Mouse (Mus musculus) testis, adult 2 months (tissue): Measurements from ENCODE around the gene Thada.

Source experiments
- CTCF ChIP-seq: fragments of 200-500 bp; IDR thresholded peaks from 2 replicates; pipeline ENCODE4 v1.5.1; 2012; ENCODE audit warnings: low read depth, mild to moderate bottlenecking, inconsistent platforms, low read length, moderate library complexity; ENCODE audit not compliant: control insufficient read depth, insufficient read depth, insufficient replicate concordance
- POLR2A ChIP-seq: fragments of 200-500 bp; IDR thresholded peaks from 2 replicates; pipeline ENCODE4 v1.6.1; 2012; ENCODE audit warnings: low read depth, mild to moderate bottlenecking, inconsistent platforms, low read length, moderate library complexity; ENCODE audit not compliant: control insufficient read depth

DNA sequence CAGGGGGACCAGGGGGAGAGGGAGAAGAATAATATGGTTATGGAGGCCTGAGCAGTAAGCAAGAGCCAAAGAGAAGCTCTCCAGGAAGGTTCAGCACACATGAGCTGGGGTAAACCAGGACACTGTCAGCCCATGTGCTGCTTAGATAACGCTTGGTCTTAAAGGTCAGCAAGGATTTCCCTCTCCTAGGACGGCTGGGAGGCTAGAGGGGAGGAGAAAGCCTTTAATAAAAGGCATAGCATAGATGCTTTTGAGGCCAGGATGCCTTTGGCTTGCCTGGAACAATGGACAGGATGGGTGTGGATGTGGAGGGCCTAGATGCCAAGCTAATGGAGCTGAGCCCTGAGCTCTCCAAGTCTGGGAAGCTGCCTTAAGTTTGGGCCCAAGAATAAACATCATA is 102.6 kb downstream of the Thada start:
- no peak for TF ChIP-seq POLR2A
- no peak for TF ChIP-seq CTCF
